Mouse (Mus musculus): ENCODE measurements around the gene Cdc14a. TPM values are rescaled to one million over a fixed set of nuclear protein-coding genes. Genes with fewer than 3 reads are reported as not detected.

The Cdc14a gene
- 1.8 and 5.6 TPM in 2 replicates for polyA plus RNA-seq (2012; rRNA removed; ENCODE audit: low replicate concordance)

GRCm38 (mm10) chr3:116423353-116424159 lies at the start of gene Cdc14a:
Cdc14a (minus strand) TSS chr3:116424032.

GRCm38 (mm10) chr3:116253077-116253531 lies 170.7 kb downstream of the Cdc14a start, which contains the start of gene Gpr88:
Gpr88 (minus strand) TSS chr3:116253503.

Other genes starting within 250 kb of the Cdc14a start
- 0.21 and 1.1 TPM in 2 replicates for gene Gpr88, start 170.5 kb downstream of the Cdc14a start, polyA plus RNA-seq (2012; rRNA removed; ENCODE audit: low replicate concordance)
- gene Rtca, start 84.2 kb upstream of the Cdc14a start, polyA plus RNA-seq (2012; rRNA removed; ENCODE audit: low replicate concordance) = 21.1 and 32.8 TPM in 2 replicates
- gene Dbt, start 89.0 kb upstream of the Cdc14a start, polyA plus RNA-seq (2012; rRNA removed; ENCODE audit: low replicate concordance) = 18.3 and 28.5 TPM in 2 replicates
- gene Lrrc39, start 138.9 kb upstream of the Cdc14a start, polyA plus RNA-seq (2012; rRNA removed; ENCODE audit: low replicate concordance) = 3.6 and 13.5 TPM in 2 replicates
- gene Sass6, start 170.9 kb upstream of the Cdc14a start, polyA plus RNA-seq (2012; rRNA removed; ENCODE audit: low replicate concordance) = 1.3 and 3.1 TPM in 2 replicates
- 4.2 and 7.9 TPM in 2 replicates for gene Trmt13, start 190.6 kb upstream of the Cdc14a start, polyA plus RNA-seq (2012; rRNA removed; ENCODE audit: low replicate concordance)
- 29.0 and 33.6 TPM in 2 replicates for gene Mfsd14a, start 238.6 kb upstream of the Cdc14a start, polyA plus RNA-seq (2012; rRNA removed; ENCODE audit: low replicate concordance)